Mouse (Mus musculus): ENCODE results near the gene Gstm2. TPM values are rescaled to one million over a fixed set of nuclear protein-coding genes. Genes with fewer than 3 reads are reported as not detected.

Gstm2 gene
- polyA plus RNA-seq, 1 experiment = not detected

- TF ChIP-seq GATA1 (IDR thresholded peaks at IDR 0.05; ENCODE audit: low read length) = no peak
Observed at GRCm38 (mm10) chr3:107953328-107953755, 32.9 kb downstream of the Gstm2 start.

GRCm38 (mm10) chr3:107950531-107950930 lies 35.7 kb downstream of the Gstm2 start:
- no peak for TF ChIP-seq GATA1 (IDR thresholded peaks at IDR 0.05; ENCODE audit: low read length)

DNA sequence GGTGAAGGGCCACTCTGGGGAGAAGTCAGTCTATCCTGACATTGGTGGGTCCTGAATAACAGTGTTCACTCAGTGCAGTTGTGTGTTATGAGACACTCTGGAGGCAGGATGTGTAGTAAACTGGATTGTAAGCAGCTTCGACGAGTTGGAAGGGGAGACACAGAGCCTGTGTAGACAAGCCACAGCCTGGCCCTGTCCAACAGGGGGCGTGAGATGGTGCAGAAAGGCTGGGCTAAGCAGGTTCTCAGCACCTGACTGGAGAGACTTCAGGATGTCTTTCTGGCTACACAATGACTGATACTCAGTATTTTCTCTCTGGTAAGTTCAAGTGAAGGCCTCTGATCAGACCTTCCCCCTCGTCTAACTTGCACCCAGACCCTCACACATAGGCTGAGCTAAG lies 40.5 kb downstream of the Gstm2 start:
- TF ChIP-seq GATA1 (IDR thresholded peaks at IDR 0.05; ENCODE audit: low read length) = no peak

- no peak for TF ChIP-seq GATA1 (IDR thresholded peaks at IDR 0.05; ENCODE audit: low read length)
Observed at GRCm38 (mm10) chr3:107943239-107943990, 42.8 kb downstream of the Gstm2 start, which contains the start of gene Gstm6. TSS of gene Gstm6 (minus strand) at chr3:107943749.

GRCm38 (mm10) chr3:107941261-107941660 lies 45.0 kb downstream of the Gstm2 start:
- no peak for TF ChIP-seq GATA1 (IDR thresholded peaks at IDR 0.05; ENCODE audit: low read length)

GRCm38 (mm10) chr3:107940524-107940923 lies 45.7 kb downstream of the Gstm2 start:
- no peak for TF ChIP-seq GATA1 (IDR thresholded peaks at IDR 0.05; ENCODE audit: low read length)

- no peak for TF ChIP-seq GATA1 (IDR thresholded peaks at IDR 0.05; ENCODE audit: low read length)
Observed at GRCm38 (mm10) chr3:107939830-107940229, 46.4 kb downstream of the Gstm2 start.

DNA sequence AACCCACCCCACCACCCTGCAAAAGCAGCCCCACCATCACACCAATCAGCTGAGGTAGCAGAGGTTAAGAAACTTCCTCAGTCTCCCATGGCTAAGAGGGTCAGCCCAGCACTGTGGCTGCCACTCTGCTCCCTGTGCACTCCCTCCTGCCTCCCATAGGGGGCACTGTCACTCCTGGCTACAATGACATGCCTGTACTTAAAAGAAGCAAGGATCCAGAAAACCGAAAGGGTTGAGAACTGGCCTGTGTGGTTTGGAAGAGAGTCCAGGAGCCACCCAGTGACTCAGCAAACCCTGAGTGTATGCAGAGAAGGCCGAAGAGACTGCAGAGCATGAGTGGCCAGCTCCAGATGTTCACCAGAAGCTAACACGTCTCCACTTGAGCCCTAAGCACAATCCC lies 46.9 kb downstream of the Gstm2 start:
- no peak for TF ChIP-seq GATA1 (IDR thresholded peaks at IDR 0.05; ENCODE audit: low read length)

GRCm38 (mm10) chr3:107935888-107936287 lies 50.4 kb downstream of the Gstm2 start:
- no peak for TF ChIP-seq GATA1 (IDR thresholded peaks at IDR 0.05; ENCODE audit: low read length)

DNA sequence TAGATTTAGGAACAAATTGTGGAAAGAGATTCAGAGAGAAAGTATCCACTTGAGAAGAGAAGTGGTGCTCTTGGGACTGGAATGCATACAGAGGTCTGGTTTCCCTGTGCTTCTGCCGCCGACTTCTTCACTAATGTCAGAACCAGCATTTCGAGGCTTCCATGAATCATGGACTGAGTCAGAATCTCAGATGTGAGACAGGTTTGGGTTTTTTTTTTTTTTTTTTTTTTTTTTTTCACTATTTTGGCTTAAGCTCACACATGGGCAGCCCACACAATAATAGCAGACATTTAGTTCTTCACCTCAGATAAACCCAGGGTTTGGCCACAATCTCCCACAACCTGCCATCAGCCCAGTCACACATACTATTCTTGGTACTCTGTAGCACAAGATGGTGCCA lies 51.0 kb downstream of the Gstm2 start:
- TF ChIP-seq GATA1 (IDR thresholded peaks at IDR 0.05; ENCODE audit: low read length) = no peak

DNA sequence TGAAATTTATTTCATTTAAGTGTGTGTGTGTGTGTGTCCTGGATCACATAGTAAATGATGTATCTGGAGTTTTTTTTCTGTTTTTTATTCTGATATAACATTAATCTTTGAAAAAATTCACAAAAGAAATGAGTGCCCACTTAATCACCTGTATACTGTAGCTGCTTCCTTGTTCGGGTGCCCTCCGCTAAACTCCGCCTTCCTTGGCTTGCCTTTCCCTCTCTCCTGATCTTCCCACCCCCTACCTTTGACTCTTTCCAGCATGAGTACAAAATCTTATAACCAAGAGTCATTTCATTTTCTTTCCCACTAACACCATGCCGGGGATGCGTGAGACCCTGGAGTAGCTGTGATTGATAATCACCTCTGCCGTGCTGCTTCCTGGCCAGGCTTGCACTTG lies 54.1 kb downstream of the Gstm2 start:
- no peak for TF ChIP-seq GATA1 (IDR thresholded peaks at IDR 0.05; ENCODE audit: low read length)

Other genes with a start within 250 kb of the Gstm2 start
- gene Csf1, start 226.0 kb downstream of the Gstm2 start, polyA plus RNA-seq (2012) = not detected in 2 replicates
- not detected in 2 replicates for gene Eps8l3, start 109.2 kb downstream of the Gstm2 start, polyA plus RNA-seq (2012)
- gene Gstm5, start 90.6 kb downstream of the Gstm2 start, polyA plus RNA-seq (2012) = not detected in 2 replicates
- gene Gstm7, start 54.6 kb downstream of the Gstm2 start, polyA plus RNA-seq (2012) = not detected in 2 replicates
- not detected in 2 replicates for gene Gstm6, start 42.7 kb downstream of the Gstm2 start, polyA plus RNA-seq (2012)
- not detected in 2 replicates for gene Gstm3, start 17.2 kb downstream of the Gstm2 start, polyA plus RNA-seq (2012)
- gene Gstm1, start 31.5 kb upstream of the Gstm2 start, polyA plus RNA-seq (2012) = 0.24 and 0.26 TPM in 2 replicates
- not detected in 2 replicates for gene Gstm4, start 58.4 kb upstream of the Gstm2 start, polyA plus RNA-seq (2012)
- 275 and 347 TPM in 2 replicates for gene Ampd2, start 100.2 kb upstream of the Gstm2 start, polyA plus RNA-seq (2012)
- 0.23 and 0.65 TPM in 2 replicates for gene Gnat2, start 106.3 kb upstream of the Gstm2 start, polyA plus RNA-seq (2012)
- gene Gnai3, start 159.7 kb upstream of the Gstm2 start, polyA plus RNA-seq (2012) = 28.4 and 45.9 TPM in 2 replicates
- not detected in 2 replicates for gene Gpr61, start 168.4 kb upstream of the Gstm2 start, polyA plus RNA-seq (2012)
- gene Amigo1, start 199.9 kb upstream of the Gstm2 start, polyA plus RNA-seq (2012) = 1.8 TPM in 2 replicates
- gene Cyb561d1, start 214.8 kb upstream of the Gstm2 start, polyA plus RNA-seq (2012) = 2.4 and 3.0 TPM in 2 replicates
- gene Atxn7l2, start 224.5 kb upstream of the Gstm2 start, polyA plus RNA-seq (2012) = 21.6 and 23.2 TPM in 2 replicates
- gene Sypl2, start 240.2 kb upstream of the Gstm2 start, polyA plus RNA-seq (2012) = not detected in 2 replicates

Measured in G1E-ER4 (cell line).